11 mouse cellular contexts compared by ENCODE assay signal in the genomic region with DNA sequence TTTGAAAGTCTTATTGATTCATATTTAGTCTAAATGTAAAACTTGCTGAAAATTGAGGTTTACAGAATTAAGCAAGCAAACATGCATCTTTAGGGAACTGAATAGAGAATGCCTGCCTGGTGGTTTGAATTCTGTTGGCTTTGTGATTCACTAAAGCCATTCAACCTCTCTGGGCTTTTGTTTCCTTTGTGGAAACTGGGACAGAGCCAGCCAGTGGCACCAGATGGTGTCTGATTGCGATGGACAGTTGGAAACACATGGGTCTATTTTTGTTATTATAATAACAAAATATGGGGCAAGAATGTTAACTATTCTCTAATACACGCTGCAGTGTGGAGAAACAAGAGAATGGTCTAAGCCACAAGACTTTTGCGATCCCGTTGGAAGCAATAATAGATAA. TPM values are rescaled to one million over a fixed set of nuclear protein-coding genes. Genes with fewer than 3 reads are reported as not detected.
DNase-seq lines count a peak whose midpoint lies in the region; ATAC-seq and TF ChIP-seq lines count a peak whose summit lies in the region.
"Had no signal": no experiment of that assay in that cellular context is flagged by ENCODE, and none has a peak within 500 bp of the region (broad histone marks: within the 10 kb centered on the region; RNA-seq: fewer than 3 reads in every experiment).

No protein-coding gene starts in this region.

- H3K4me3 ChIP-seq in hindbrain, embryonic 10.5 days, result no peak overlapping the region
- H3K4me3 ChIP-seq in hindbrain, embryonic 13.5 days, result no peak overlapping the region
- H3K4me3 ChIP-seq in forebrain, embryonic 14.5 days (ENCODE audit: low read depth, low read length), result no peak overlapping the region
- H3K4me3 ChIP-seq in midbrain, postnatal 0 days (ENCODE audit: low read depth, low read length), result no peak overlapping the region
- H3K4me3 ChIP-seq in liver, embryonic 11.5 days (ENCODE audit: low read depth, low read length), result no peak overlapping the region
- H3K4me3 ChIP-seq in heart, embryonic 10.5 days, result no peak overlapping the region

- peaks cover 2% of the 10 kb centered on the region; the same call in 1 of the 2 replicates for H3K4me1 ChIP-seq in hindbrain, embryonic 10.5 days (replicated peaks)
- H3K4me1 ChIP-seq in hindbrain, embryonic 13.5 days (replicated peaks), result no peaks in the 10 kb centered on the region
- peaks cover 5% of the 10 kb centered on the region; the same call in 1 of the 2 replicates for H3K4me1 ChIP-seq in forebrain, embryonic 14.5 days (ENCODE audit: control insufficient read depth, insufficient read depth, low read length)
- no peaks in the 10 kb centered on the region; the same call in 1 of the 2 replicates for H3K4me1 ChIP-seq in midbrain, postnatal 0 days (ENCODE audit: insufficient read depth, low read length)
- H3K4me1 ChIP-seq in liver, embryonic 11.5 days (replicated peaks; ENCODE audit: control insufficient read depth, insufficient read depth, low read length), result no peaks in the 10 kb centered on the region
- no peaks in the 10 kb centered on the region for H3K4me1 ChIP-seq in heart, embryonic 10.5 days

- peak overlapping the region; percentile 77 for H3K27ac ChIP-seq in hindbrain, embryonic 10.5 days
- no peak overlapping the region for H3K27ac ChIP-seq in hindbrain, embryonic 13.5 days
- H3K27ac ChIP-seq in forebrain, embryonic 14.5 days (ENCODE audit: low read depth, low read length), result no peak overlapping the region
- no peak overlapping the region for H3K27ac ChIP-seq in midbrain, postnatal 0 days (ENCODE audit: low read depth, low read length)
- no peak overlapping the region for H3K27ac ChIP-seq in liver, embryonic 11.5 days (ENCODE audit: low read depth, low read length)
- H3K27ac ChIP-seq in heart, embryonic 10.5 days, result no peak overlapping the region
- H3K27ac ChIP-seq: kidney, postnatal 0 days had no signal

- no peaks in the 10 kb centered on the region for H3K9me3 ChIP-seq in hindbrain, embryonic 10.5 days
- no peaks in the 10 kb centered on the region for H3K9me3 ChIP-seq in hindbrain, embryonic 13.5 days
- no peaks in the 10 kb centered on the region for H3K9me3 ChIP-seq in forebrain, embryonic 14.5 days (replicated peaks; ENCODE audit: control insufficient read depth, low read length)
- H3K9me3 ChIP-seq in midbrain, postnatal 0 days (ENCODE audit: low read length), result no peaks in the 10 kb centered on the region
- no peaks in the 10 kb centered on the region for H3K9me3 ChIP-seq in liver, embryonic 11.5 days (ENCODE audit: control insufficient read depth, low read length)
- no peaks in the 10 kb centered on the region for H3K9me3 ChIP-seq in heart, embryonic 10.5 days

- H3K36me3 ChIP-seq in hindbrain, embryonic 10.5 days, result no peaks in the 10 kb centered on the region
- no peaks in the 10 kb centered on the region for H3K36me3 ChIP-seq in hindbrain, embryonic 13.5 days
- no peaks in the 10 kb centered on the region for H3K36me3 ChIP-seq in forebrain, embryonic 14.5 days (ENCODE audit: control insufficient read depth, insufficient read depth, low read length)
- no peaks in the 10 kb centered on the region for H3K36me3 ChIP-seq in midbrain, postnatal 0 days (ENCODE audit: insufficient read depth, low read length)
- H3K36me3 ChIP-seq in liver, embryonic 11.5 days (ENCODE audit: control insufficient read depth, insufficient read depth, low read length), result no peaks in the 10 kb centered on the region
- no peaks in the 10 kb centered on the region for H3K36me3 ChIP-seq in heart, embryonic 10.5 days

- ATAC-seq in hindbrain, embryonic 13.5 days (ENCODE audit: low FRiP score), result no peak
- peak; percentile 60 for ATAC-seq in forebrain, embryonic 14.5 days
- no peak for ATAC-seq in midbrain, postnatal 0 days (ENCODE audit: low FRiP score)
- ATAC-seq in liver, embryonic 11.5 days (replicated peaks; ENCODE audit: low FRiP score), result no peak
- ATAC-seq: Patski had no signal

- no peak overlapping the region for H3K4me2 ChIP-seq in hindbrain, embryonic 13.5 days
- H3K4me2 ChIP-seq in forebrain, embryonic 14.5 days (ENCODE audit: low read length), result no peak overlapping the region
- no peak overlapping the region for H3K4me2 ChIP-seq in midbrain, postnatal 0 days (ENCODE audit: low read depth, low read length, poor library complexity, severe bottlenecking)
- H3K4me2 ChIP-seq in liver, embryonic 11.5 days, result no peak overlapping the region

- 38% methylated on average over 4 of the region's 4 CpGs for WGBS in hindbrain, embryonic 10.5 days
- 8% methylated on average over 4 of the region's 4 CpGs for WGBS in hindbrain, embryonic 13.5 days
- WGBS in forebrain, embryonic 14.5 days, result 14% methylated on average over 4 of the region's 4 CpGs
- WGBS in midbrain, postnatal 0 days, result 11% methylated on average over 4 of the region's 4 CpGs
- 77% methylated on average over 4 of the region's 4 CpGs for WGBS in liver, embryonic 11.5 days
- 80% methylated on average over 4 of the region's 4 CpGs for WGBS in heart, embryonic 10.5 days

- H3K27me3 ChIP-seq in hindbrain, embryonic 10.5 days (ENCODE audit: insufficient read depth, poor library complexity, severe bottlenecking), result no peaks in the 10 kb centered on the region
- no peaks in the 10 kb centered on the region for H3K27me3 ChIP-seq in hindbrain, embryonic 13.5 days
- no peaks in the 10 kb centered on the region for H3K27me3 ChIP-seq in forebrain, embryonic 14.5 days (replicated peaks; ENCODE audit: control insufficient read depth, insufficient read depth, low read length)
- H3K27me3 ChIP-seq in midbrain, postnatal 0 days (ENCODE audit: insufficient read depth, low read length), result no peaks in the 10 kb centered on the region
- no peaks in the 10 kb centered on the region for H3K27me3 ChIP-seq in liver, embryonic 11.5 days (replicated peaks; ENCODE audit: control insufficient read depth, insufficient read depth, low read length)
- H3K27me3 ChIP-seq in heart, embryonic 10.5 days (ENCODE audit: insufficient read depth, poor library complexity, severe bottlenecking), result no peaks in the 10 kb centered on the region

- DNase-seq in hindbrain, embryonic 10.5 days (ENCODE audit: low spot score), result peak; percentile 23
- peak; percentile 80 for DNase-seq in cerebellum, adult 9-10 months
- DNase-seq in forebrain, embryonic 14.5 days (ENCODE audit: low spot score), result peak; percentile 78
- DNase-seq in midbrain, postnatal 0 days (ENCODE audit: low spot score), result peak; percentile 37
- DNase-seq in liver, embryonic 11.5 days (ENCODE audit: low spot score), result no peak
- no peak for DNase-seq in heart, embryonic 10.5 days (ENCODE audit: low spot score)
- DNase-seq in heart, postnatal 4 days, result no peak
- DNase-seq: gastrocnemius, postnatal 36 days had no signal

- H3K9ac ChIP-seq in hindbrain, embryonic 13.5 days, result no peak overlapping the region
- H3K9ac ChIP-seq in forebrain, embryonic 14.5 days (ENCODE audit: low read length), result no peak overlapping the region
- H3K9ac ChIP-seq in midbrain, postnatal 0 days (replicated peaks; ENCODE audit: low read length, poor library complexity, severe bottlenecking), result no peak overlapping the region
- H3K9ac ChIP-seq in liver, embryonic 11.5 days (ENCODE audit: low read depth, low read length), result no peak overlapping the region

- no peak for TF ChIP-seq CTCF in midbrain, postnatal 0 days (IDR thresholded peaks at IDR 0.05)

RNA-seq across cellular contexts. Expression of a gene that starts 39.8 kb away (rescaled TPM):
- polyA plus RNA-seq in hindbrain, embryonic 10.5 days (2016; fragmentation: Nextera tagmentation; extraction: Ambion mirVana), result 135 and 142 TPM in 2 replicates
- polyA plus RNA-seq in hindbrain, embryonic 13.5 days (2015; fragmentation: Nextera tagmentation; extraction: Ambion mirVana), result 384 and 389 TPM in 2 replicates
- 367 and 449 TPM in 2 replicates for polyA plus RNA-seq in forebrain, embryonic 14.5 days (2014; fragmentation: Nextera tagmentation; extraction: Ambion mirVana)
- 381 and 445 TPM in 2 replicates for total RNA-seq in midbrain, postnatal 0 days (2014; rRNA removed)
- polyA plus RNA-seq in midbrain, postnatal 0 days (2015; fragmentation: Nextera tagmentation; extraction: Ambion mirVana), result 478 and 481 TPM in 2 replicates
- 88.8 and 99.7 TPM in 2 replicates for polyA plus RNA-seq in liver, embryonic 11.5 days (2014; fragmentation: Nextera tagmentation; extraction: Ambion mirVana)
- polyA plus RNA-seq in heart, embryonic 10.5 days (2016; fragmentation: Nextera tagmentation; extraction: Ambion mirVana), result 142 and 159 TPM in 2 replicates
- total RNA-seq in heart, postnatal 4 days (2021), result 100 to 1,000 TPM; 212 to 222 TPM

RNA-seq across cellular contexts. Expression of a gene that starts 59.7 kb away (rescaled TPM):
- polyA plus RNA-seq in hindbrain, embryonic 10.5 days (2016; fragmentation: Nextera tagmentation; extraction: Ambion mirVana), result 1.8 and 2.4 TPM in 2 replicates
- polyA plus RNA-seq in hindbrain, embryonic 13.5 days (2015; fragmentation: Nextera tagmentation; extraction: Ambion mirVana), result 2.1 and 2.7 TPM in 2 replicates
- polyA plus RNA-seq in forebrain, embryonic 14.5 days (2014; fragmentation: Nextera tagmentation; extraction: Ambion mirVana), result 0.60 and 2.3 TPM in 2 replicates
- 0.60 and 0.80 TPM in 2 replicates for total RNA-seq in midbrain, postnatal 0 days (2014; rRNA removed)
- 3.2 and 6.7 TPM in 2 replicates for polyA plus RNA-seq in midbrain, postnatal 0 days (2015; fragmentation: Nextera tagmentation; extraction: Ambion mirVana)
- polyA plus RNA-seq in liver, embryonic 11.5 days (2014; fragmentation: Nextera tagmentation; extraction: Ambion mirVana), result 0.48 and 1.2 TPM in 2 replicates
- 0.68 and 0.85 TPM in 2 replicates for polyA plus RNA-seq in heart, embryonic 10.5 days (2016; fragmentation: Nextera tagmentation; extraction: Ambion mirVana)
- total RNA-seq in heart, postnatal 4 days (2021), result 1 to 10 TPM in 1 of 2 experiments, under 1 TPM in 1; 0.61 to 1.4 TPM
- total RNA-seq: gastrocnemius, postnatal 36 days had no signal

Comparison
In these comparisons a context has a peak if more than half of its experiments do, and no peak if none do; other contexts are left out.
1. DNase-seq: peak in hindbrain, embryonic 10.5 days (single experiment), cerebellum, adult 9-10 months (single experiment), forebrain, embryonic 14.5 days (single experiment) and midbrain, postnatal 0 days (single experiment); none in liver, embryonic 11.5 days (single experiment), heart, embryonic 10.5 days (single experiment) and heart, postnatal 4 days (single experiment).